Mouse (Mus musculus) small intestine, adult 2 months (tissue): ENCODE results near the gene Sox6.

Experiments
- CTCF ChIP-seq: fragments of 200-500 bp; IDR thresholded peaks from 2 replicates; pipeline ENCODE4 v1.5.1; 2012; ENCODE audit warnings: low read depth, mild to moderate bottlenecking, control low read depth, inconsistent platforms, low read length, moderate library complexity, mixed read lengths; ENCODE audit not compliant: insufficient replicate concordance, insufficient read length; ENCODE audit errors: extremely low read depth
- POLR2A ChIP-seq: fragments of 200-500 bp; IDR thresholded peaks from 2 replicates; pipeline ENCODE4 v1.6.1; 2012; ENCODE audit warnings: low read depth, mild to moderate bottlenecking, control low read depth, inconsistent platforms, low read length, moderate library complexity

DNA sequence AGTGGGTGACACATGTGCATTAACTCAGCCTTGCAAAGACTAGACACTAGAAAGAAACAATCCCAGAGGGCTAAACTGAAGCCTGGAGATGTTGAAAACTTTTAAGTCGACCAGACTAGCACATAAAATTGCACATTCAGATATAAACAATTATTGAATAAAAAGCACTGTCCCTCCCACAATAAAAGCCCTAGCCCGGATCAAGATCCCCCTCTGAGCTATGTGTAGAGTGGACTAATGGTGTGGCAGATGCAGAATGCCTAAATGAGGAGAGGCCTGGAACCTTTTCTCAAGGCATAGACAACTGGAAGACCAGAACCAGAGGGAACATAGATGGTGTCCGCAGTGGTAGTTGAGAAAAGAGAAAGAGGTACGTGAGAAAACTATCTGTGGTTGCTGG is 3.1 kb downstream of the Sox6 start:
- TF ChIP-seq CTCF = no peak
- no peak for TF ChIP-seq POLR2A
